Mouse (Mus musculus): ENCODE data around the gene Clec3b.

Clec3b gene

GRCm38 (mm10) chr9:123153121-123153520 lies 2.4 kb downstream of the Clec3b start:
- DNase-seq (ENCODE audit: low spot score), result no peak

GRCm38 (mm10) chr9:123156910-123157361 lies 6.2 kb downstream of the Clec3b start:
- no peak for DNase-seq (ENCODE audit: low spot score)

DNA sequence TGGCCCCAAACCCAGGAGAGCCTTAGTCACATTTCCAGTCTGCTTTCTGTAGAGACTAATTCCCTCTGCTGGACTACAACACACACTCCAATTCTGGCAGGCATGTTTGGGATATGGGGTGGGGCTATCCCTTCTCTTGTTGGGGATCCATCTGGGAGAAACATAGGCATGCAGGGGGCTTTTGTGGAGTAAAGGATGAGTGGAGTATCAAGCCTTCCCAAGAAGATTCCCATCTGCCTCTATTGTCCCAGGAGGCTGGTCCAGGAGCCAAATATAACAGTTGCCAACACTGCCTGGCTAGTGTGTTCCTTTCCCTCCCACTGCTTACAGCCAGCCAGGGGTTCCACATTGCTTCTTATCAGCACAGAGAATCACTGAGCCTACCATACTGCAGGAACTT lies 7.0 kb downstream of the Clec3b start:
- no peak for DNase-seq (ENCODE audit: low spot score)

DNA sequence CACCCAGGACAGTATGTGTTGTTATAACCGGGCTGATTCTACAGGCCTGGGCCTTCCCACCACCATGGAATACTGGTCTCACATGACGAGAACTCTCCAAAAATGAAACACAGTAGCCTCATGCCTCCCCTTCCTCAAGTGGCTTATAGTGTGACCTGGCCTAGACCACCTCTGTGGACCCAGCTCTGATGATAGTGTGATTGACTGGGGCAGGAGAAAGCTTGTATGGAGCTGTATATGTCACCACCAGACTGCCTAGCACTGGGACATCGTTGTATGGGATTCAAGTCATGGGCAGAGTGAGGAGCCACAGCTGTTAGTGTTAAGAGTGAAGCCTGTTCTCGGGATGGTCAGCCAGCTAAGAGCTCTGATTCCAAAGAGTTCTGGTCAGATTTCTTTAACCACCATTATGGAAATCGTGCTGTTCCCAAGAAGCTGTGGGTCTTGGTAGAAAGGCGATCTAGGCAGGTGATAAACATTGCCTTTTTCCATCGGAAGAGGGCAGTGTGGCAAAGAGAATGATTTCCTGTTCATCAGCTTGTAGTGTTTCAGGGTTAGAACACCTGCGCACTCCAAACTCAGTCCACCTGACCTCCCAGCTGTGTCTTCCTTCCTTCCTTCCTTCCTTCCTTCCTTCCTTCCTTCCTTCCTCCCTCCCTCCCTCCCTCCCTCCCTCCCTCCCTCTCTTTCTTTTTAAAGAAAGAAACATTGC lies 7.5 kb downstream of the Clec3b start:
- peak; percentile 51 for DNase-seq (ENCODE audit: low spot score)

DNA sequence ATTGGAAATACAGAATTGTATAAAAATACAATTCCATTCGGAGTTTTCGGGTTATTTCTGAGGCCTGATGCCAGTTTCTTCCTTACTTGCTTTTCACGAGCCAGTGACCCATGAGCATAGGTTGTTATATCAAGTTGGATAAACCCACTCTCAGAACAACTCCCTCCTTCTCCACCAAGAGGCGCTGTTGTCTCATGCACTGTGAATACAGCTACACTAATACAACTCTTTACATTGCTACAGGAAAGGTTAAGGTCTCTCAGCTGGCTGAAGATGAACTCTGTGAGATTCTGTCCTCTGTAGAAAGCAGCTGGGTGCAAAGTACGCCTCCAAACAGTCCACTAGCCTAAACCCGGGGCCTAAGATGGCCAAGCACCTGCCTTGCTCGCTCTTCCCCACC lies 8.6 kb downstream of the Clec3b start:
- DNase-seq (ENCODE audit: low spot score), result peak; percentile 66

GRCm38 (mm10) chr9:123161792-123162191 lies 11.0 kb downstream of the Clec3b start:
- no peak for DNase-seq (ENCODE audit: low spot score)

GRCm38 (mm10) chr9:123162985-123163694 lies 12.4 kb downstream of the Clec3b start:
- peak; percentile 12 for DNase-seq (ENCODE audit: low spot score)

DNA sequence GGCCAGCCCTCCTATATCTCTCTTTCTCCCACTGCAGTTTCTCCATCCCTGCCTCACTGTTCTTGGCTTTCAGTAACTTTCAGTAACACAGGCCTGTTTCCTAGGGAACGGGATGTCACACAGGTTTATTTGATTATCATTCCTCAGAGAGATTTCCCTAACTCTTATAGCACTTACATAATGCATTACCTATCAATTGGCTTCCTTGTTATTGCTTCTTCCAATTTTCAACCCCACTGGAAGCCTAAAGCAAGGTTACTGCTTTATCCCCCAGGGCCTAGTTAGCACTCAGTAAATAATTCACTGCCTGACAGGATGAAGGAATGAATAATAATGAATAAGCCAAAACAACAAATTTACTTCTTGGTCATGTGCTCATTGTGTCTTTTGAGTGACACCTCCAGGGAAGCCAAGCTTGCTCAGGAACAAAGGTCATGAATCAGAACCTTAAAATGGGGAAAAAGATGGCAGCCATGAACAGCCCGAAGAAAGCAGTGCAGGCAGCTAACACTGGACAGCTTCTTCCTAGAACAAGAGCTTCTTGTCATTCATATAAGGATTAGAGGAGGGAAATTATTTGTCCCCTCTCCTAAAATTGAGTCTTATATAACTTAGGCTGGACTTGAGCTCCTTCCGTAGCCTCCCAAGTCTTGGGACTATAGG lies 15.2 kb downstream of the Clec3b start:
- no peak for DNase-seq (ENCODE audit: low spot score)

DNA sequence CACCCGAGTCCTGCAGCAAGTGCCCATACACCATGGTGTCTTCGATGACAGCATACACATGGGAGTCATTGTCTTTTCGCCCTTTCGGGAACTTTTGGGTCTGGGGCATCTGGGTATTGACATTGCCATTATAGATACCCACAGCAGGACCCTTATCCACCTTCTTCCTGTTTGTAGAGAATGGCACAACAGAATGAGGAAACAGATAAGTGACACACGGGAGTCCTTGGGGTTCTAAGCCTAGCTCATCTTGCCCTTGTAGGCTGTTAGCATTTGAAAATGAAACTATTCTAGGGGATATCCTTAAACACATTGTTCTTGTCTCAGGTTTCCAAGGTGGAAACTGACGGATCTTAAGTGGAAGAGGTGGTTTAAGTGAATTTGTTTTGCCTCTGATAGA lies 23.0 kb downstream of the Clec3b start:
- no peak for DNase-seq (ENCODE audit: low spot score)

GRCm38 (mm10) chr9:123174356-123174755 lies 23.6 kb downstream of the Clec3b start:
- no peak for DNase-seq (ENCODE audit: low spot score)

- no peak for DNase-seq (ENCODE audit: low spot score)
These were observed 26.8 kb downstream of the Clec3b start for GRCm38 (mm10) chr9:123177380-123178048.

GRCm38 (mm10) chr9:123180003-123180402 lies 29.3 kb downstream of the Clec3b start:
- DNase-seq (ENCODE audit: low spot score), result no peak

DNA sequence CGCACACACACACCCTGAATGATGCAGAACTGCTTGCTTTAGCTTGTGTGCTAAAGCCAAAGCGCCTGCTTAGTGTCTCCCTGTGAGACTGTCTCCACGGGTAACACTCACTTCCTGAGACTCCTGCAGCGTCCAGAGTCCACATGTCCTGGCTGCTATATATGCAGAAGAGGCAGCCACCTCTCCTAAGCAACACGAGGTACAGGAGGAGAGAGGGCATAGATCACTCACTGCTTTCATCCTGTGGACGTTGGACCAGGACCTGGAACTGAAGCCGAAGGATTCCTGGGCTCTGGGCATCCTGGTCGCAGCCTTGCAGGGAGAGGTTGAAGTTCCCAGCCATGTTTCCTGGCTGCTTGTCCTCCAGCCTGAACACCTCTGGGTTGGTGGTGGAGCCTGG lies 32.5 kb downstream of the Clec3b start:
- no peak for DNase-seq (ENCODE audit: low spot score)

DNA sequence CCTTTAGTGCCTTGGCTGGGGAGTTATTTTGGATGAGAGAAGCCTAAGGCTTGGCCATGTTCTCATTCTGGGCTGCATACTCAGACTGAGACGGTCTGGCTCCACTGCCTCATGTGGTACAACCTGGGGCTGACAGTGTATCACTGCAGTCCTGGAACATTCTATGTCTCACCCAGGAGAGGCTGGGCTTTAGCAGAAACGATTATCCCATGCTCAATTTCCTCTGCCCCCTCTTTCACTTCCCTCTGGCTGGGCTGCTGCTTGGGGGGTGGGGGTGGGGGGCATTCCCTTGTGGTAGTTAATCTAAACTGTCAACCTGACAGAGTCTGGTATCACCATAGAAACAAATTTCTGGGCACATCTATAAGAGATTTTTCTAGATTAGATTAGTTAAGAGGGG lies 34.8 kb downstream of the Clec3b start:
- DNase-seq (ENCODE audit: low spot score), result no peak

- no peak for DNase-seq (ENCODE audit: low spot score)
These were observed 35.4 kb downstream of the Clec3b start for GRCm38 (mm10) chr9:123186151-123186550.

- no peak for DNase-seq (ENCODE audit: low spot score)
These were observed 36.8 kb downstream of the Clec3b start for GRCm38 (mm10) chr9:123187589-123187988.

DNA sequence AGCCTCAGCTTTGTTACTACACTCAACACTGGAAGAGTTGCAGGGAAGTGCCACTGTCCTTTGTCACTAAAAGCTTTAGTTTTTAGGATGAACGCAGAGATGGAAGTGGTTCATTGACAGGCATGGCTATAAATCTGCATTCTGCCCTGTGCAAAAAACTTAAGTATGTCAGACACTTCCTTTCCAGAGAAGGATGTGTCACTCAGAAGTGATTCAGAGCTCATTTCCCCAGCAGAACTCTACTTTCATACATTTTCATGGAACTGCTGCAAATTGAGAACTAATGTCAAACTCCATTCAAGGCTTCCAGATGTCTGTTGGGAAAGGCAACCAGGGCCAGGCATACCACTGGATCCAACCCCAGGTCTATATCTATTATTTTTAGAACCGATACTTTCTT lies 37.5 kb downstream of the Clec3b start:
- DNase-seq (ENCODE audit: low spot score), result no peak

GRCm38 (mm10) chr9:123200116-123200515 lies 49.4 kb downstream of the Clec3b start:
- DNase-seq (ENCODE audit: low spot score), result no peak

GRCm38 (mm10) chr9:123206526-123206925 lies 55.8 kb downstream of the Clec3b start:
- no peak for DNase-seq (ENCODE audit: low spot score)

- DNase-seq (ENCODE audit: low spot score), result no peak
These were observed 56.2 kb downstream of the Clec3b start for GRCm38 (mm10) chr9:123206948-123207347.

Data from c-Kit-positive CD71-positive TER-119-positive erythroid progenitor cells, embryonic 14.5 days (primary cell).